Mouse (Mus musculus): Measurements from ENCODE around the gene Cd300a. TPM values are rescaled to one million over a fixed set of nuclear protein-coding genes. Genes with fewer than 3 reads are reported as not detected.

Cd300a gene
- 0.53 and 0.60 TPM in 2 replicates for polyA plus RNA-seq (2012; rRNA removed)

DNA sequence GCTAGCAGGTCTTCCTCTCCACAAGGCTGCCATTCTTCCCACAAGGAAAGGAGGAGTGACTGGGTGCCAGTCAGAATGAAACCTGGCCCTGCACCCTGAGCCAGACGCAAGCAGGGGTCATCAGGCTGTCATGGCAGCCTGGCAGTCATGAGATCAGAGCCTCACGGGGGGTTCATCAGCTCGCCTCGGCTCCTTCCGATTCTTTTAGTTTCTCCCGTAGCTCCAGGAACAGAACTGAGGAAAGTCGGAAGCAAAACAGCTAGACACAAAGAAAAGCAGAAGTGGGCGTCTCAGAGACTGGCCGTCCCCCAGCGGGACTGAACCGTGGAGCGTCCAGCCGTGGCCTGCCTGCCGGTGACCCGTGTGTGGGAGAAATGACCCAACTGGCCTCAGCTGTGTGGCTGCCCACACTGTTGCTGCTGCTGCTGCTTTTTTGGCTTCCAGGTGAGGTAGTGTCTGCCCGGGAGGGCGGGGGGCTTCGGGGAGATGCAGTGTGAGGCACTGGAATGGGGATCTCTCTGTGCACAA, at the start of gene Cd300a:
Gene Cd300a, plus strand, starts transcription at position 51 of the 528 bp plus-strand sequence.
- no peak for DNase-seq (ENCODE audit: low read depth)

DNA sequence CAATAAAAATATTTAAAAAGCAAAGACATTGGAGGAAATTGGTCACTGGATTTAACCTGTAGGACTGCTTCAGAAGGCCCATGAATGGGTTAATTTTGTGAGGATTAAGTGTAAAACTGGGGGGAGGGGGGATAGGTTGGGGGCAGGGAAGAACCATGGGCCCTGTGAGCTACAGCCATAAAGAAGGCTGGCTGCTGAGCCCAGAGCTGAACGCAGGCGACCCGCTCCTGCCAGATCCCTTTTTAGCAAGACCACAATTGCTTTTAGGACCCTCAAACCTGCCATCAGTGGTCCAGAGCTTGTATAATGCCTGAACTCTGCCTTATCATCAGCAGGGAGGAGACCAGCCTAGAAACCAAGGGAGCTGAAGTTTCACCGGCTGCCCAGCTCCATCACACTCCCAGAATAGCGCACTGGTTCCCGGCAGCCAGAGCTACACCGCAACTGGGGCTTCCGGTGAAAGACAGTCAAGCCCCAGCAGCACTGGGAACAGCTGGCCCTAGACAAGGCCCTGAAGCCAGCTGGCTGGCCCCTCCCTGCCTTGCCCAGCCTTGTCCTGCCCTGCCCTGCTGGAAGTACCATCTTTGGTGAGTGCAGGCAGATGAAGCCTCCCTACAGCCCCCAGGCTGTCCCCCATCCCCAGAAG, 45.9 kb upstream of the Cd300a start:
- no peak for TF ChIP-seq POLR2A (IDR thresholded peaks at IDR 0.05; ENCODE audit: borderline replicate concordance, extremely low read depth, insufficient read depth, insufficient read length, poor library complexity, severe bottlenecking)
- no peak for TF ChIP-seq CTCF (IDR thresholded peaks at IDR 0.05; ENCODE audit: borderline replicate concordance, extremely low read depth, insufficient read depth, insufficient read length)
- DNase-seq (ENCODE audit: low read depth), result peak; percentile 43

More for the DNA sequence above, at the start of gene Cd300a:
- TF ChIP-seq POLR2A (IDR thresholded peaks at IDR 0.05; ENCODE audit: borderline replicate concordance, extremely low read depth, insufficient read depth, insufficient read length, poor library complexity, severe bottlenecking) (no peak), CTCF (IDR thresholded peaks at IDR 0.05; ENCODE audit: borderline replicate concordance, extremely low read depth, insufficient read depth, insufficient read length) (no peak)

DNA sequence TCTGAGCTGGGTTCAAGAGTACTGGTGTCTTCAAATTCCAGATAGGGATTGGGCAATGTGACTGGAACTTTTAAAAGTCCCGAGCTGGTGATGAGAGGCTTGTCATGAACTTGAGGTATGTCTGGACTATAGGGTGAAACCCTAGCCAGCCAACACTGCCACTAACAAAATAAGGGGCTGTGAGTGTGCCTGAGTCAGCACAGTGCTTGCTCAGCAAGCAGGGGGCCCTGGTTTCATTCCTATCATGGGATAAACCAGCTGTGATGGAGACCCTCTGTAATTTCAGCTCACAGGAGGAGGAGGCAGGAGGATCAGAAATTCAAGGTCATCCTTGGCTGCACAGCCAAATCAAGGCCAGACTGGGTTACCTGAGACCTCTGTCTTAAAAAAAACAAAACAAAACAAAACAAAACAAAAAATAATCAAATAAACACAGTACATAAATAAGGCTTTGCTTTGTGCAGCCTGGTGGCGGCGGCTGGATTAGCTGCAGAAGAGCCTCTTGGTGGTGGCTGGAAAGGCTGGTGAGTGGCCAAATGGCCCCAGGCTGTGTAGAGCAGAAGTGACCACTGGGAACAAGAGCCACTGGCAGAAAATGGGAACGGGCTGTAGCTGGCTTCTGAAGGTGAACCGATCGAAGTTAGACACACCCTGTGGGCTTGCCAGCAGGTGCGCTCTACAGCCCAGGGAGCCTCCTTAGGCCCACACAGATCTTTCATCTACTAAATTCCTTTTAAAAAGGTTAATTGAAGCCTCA, 45.2 kb upstream of the Cd300a start:
- DNase-seq (ENCODE audit: low read depth), result no peak
- TF ChIP-seq POLR2A (IDR thresholded peaks at IDR 0.05; ENCODE audit: borderline replicate concordance, extremely low read depth, insufficient read depth, insufficient read length, poor library complexity, severe bottlenecking), result no peak

DNA sequence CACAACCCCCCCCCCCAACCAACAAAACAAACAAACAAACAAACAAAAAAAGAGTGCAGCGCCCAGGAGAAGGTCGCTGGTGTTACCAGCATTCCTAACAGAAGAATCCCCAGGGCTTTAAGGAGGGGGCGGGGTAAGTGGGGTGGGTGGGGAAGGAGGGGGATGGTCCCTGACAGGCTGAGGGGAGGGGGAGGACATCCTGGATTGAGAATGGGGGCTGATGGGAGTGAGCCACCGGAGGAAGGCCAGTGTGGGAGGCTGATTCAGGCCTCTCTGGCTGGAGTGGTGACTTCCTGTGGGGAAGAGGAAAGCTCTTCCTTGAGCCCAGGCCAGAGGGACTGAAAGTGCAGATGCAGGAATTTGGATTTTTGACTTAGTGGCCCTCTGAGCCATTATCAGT, 43.5 kb upstream of the Cd300a start:
- no peak for DNase-seq (ENCODE audit: low read depth)
- TF ChIP-seq POLR2A (IDR thresholded peaks at IDR 0.05; ENCODE audit: borderline replicate concordance, extremely low read depth, insufficient read depth, insufficient read length, poor library complexity, severe bottlenecking) (no peak), CTCF (IDR thresholded peaks at IDR 0.05; ENCODE audit: borderline replicate concordance, extremely low read depth, insufficient read depth, insufficient read length) (no peak)

DNA sequence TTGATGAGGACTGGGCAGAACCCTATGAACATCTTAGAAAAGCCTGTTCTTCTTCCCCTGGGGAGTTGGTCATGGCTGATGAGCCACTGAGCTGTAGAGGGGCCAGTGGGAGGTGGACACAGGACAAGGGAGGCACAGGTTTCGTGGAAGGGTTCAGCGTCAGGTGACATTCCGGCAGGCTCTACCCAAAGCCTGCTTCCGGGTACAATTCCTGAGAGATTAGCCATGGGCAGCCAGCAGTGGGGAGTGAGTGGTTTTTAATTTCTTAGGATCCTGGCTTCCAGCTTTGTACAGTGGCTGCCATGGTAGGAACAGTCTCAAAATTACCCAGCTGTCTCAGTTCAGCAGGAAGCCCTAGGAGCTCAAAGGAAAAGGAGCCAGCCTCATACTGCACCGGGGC, 42.8 kb upstream of the Cd300a start:
- no peak for DNase-seq (ENCODE audit: low read depth)
- no peak for TF ChIP-seq CTCF (IDR thresholded peaks at IDR 0.05; ENCODE audit: borderline replicate concordance, extremely low read depth, insufficient read depth, insufficient read length)
- TF ChIP-seq POLR2A (IDR thresholded peaks at IDR 0.05; ENCODE audit: borderline replicate concordance, extremely low read depth, insufficient read depth, insufficient read length, poor library complexity, severe bottlenecking), result no peak

DNA sequence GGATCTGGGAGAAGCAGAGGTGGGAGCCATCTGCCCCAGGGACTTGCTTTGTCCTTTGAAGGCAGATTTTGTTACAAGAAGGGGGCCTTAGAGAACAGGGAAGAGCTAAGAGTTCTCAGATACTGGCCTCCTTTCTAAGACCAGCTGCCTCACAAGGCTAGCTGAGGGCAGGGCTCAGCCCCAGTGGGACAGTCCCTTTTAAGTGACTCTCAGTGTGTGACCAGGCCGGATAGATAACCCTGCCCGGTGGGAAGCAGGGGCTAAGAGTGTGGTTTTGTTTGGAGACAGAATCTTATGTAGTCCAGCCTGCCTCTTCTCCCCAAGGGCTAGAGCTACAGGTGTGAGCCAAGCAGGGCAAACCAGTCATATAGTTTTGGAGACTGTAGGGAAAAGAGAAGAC, 40.3 kb upstream of the Cd300a start:
- TF ChIP-seq POLR2A (IDR thresholded peaks at IDR 0.05; ENCODE audit: borderline replicate concordance, extremely low read depth, insufficient read depth, insufficient read length, poor library complexity, severe bottlenecking), result no peak
- TF ChIP-seq CTCF (IDR thresholded peaks at IDR 0.05; ENCODE audit: borderline replicate concordance, extremely low read depth, insufficient read depth, insufficient read length), result no peak

DNA sequence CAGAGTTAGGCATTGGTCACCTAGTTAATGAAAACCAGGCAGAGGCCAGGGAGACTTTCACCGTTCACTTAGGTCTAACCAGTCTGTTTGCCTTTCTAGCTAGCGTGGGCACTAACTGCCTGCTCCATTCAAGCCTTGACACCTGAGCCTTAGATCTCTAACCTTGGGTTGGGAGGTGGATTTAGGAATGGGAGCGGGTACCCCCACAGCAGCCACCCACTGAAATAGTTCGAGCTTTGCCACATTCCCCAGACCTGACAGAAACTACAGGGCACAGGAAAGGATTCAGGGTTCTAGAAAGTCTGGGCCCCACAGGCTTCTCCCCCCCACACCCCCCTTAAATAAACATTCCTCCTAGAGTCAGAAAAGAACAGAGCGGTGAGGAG, 39.8 kb upstream of the Cd300a start:
- no peak for TF ChIP-seq POLR2A (IDR thresholded peaks at IDR 0.05; ENCODE audit: borderline replicate concordance, extremely low read depth, insufficient read depth, insufficient read length, poor library complexity, severe bottlenecking)
- TF ChIP-seq CTCF (IDR thresholded peaks at IDR 0.05; ENCODE audit: borderline replicate concordance, extremely low read depth, insufficient read depth, insufficient read length), result no peak
- no peak for DNase-seq (ENCODE audit: low read depth)

More for the DNA sequence above, 40.3 kb upstream of the Cd300a start:
- no peak for DNase-seq (ENCODE audit: low read depth)

DNA sequence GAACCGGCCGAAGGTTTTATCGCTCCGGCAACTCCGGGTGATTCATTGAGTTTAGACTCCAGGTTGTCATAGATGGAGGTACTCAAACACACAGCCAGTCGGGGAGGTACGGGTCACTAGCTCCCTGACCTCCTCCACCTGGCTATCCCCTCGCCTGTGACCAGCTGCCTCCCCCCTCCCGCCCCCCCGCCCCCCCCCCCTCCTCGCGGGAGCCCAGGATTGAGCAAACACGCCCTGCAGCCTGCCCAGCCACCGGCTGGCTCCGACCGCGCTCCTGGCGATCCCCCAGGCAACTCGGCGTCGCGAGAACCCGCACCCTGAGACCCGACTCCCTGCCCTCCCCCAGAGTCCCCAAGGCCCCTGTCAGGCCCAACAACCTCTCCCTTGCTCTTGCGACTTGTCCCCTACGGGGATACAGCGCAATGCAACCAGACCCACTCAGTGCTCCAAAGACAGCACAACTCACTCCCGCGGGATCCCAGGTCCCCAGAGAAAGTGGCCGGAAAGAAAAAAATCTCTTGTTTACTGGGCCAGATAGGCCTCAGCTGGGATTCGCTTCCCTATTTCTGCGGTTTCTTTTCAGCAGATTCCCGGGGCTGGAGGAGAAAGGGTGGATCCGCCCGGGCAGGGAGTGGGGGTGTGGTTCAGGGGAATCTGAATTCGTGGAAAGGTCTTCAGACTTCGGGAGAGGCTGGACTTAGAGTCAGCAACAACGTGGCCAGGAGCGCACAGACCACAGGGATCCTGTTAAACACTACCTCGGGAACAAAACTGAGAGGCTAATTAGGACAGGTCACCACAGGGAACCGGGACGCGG, 39.2 kb upstream of the Cd300a start, which contains the start of gene Gprc5c:
Gene Gprc5c, plus strand, starts transcription at position 701 of the 817 bp plus-strand sequence.
- no peak for TF ChIP-seq POLR2A (IDR thresholded peaks at IDR 0.05; ENCODE audit: borderline replicate concordance, extremely low read depth, insufficient read depth, insufficient read length, poor library complexity, severe bottlenecking)
- no peak for DNase-seq (ENCODE audit: low read depth)

DNA sequence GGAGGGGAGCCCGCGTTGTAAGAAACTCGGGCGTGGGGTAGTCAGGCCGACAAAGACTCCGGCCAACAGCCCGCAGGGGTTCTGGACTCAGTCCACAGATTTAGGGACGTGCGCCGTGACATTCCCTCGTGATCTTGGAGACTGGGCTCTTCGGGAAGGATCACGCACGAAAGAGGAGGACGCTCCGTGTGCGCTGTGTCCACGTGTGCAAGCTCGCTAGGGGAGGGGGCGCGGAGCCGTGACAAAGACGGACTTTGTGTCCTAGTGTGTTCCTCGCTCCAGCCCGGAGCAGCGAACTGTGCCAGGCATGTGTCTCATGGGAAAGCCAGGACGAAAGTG, 38.6 kb upstream of the Cd300a start:
- TF ChIP-seq CTCF (IDR thresholded peaks at IDR 0.05; ENCODE audit: borderline replicate concordance, extremely low read depth, insufficient read depth, insufficient read length) (no peak), POLR2A (IDR thresholded peaks at IDR 0.05; ENCODE audit: borderline replicate concordance, extremely low read depth, insufficient read depth, insufficient read length, poor library complexity, severe bottlenecking) (no peak)
- DNase-seq (ENCODE audit: low read depth), result peak; percentile 50

DNA sequence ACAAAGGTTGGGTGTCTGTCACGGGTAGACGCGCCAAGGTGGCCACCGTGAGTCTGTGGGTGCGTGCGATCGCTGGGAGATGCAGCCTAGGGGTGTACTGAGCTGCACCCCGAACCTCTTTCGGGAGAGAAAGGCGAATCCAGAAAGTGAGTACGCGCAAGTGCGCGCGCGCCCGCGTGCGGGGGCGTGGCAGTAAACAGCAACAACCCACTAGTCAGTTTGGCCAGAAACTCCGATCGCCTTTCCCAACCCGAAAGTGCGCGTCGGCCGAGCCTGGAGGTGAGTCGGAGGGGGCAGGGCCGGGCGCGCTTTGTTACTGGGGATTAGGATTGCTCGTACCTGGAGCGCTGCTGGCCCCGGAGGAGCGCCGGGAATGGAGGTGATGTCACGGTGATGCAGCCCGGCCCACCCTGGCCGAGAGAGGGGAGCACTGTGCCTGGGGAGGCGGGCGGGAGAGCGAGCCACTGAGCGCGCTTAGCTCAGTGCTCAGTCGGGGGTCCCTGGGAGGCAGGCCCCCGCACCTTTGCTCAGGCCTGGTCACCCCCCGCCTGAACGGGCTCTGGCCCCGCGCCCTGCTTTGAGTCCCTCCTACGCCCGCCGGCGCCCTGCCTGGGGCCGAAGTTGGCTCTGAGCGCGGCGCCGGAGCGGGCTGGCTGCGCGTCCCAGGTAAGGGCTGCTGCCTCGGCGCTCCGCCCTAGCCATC, 38.1 kb upstream of the Cd300a start:
- TF ChIP-seq CTCF (IDR thresholded peaks at IDR 0.05; ENCODE audit: borderline replicate concordance, extremely low read depth, insufficient read depth, insufficient read length) (no peak), POLR2A (IDR thresholded peaks at IDR 0.05; ENCODE audit: borderline replicate concordance, extremely low read depth, insufficient read depth, insufficient read length, poor library complexity, severe bottlenecking) (no peak)
- DNase-seq (ENCODE audit: low read depth), result peak; percentile 57
